Mouse (Mus musculus): ENCODE measurements around the gene Gm14137.

Gm14137 gene

DNA sequence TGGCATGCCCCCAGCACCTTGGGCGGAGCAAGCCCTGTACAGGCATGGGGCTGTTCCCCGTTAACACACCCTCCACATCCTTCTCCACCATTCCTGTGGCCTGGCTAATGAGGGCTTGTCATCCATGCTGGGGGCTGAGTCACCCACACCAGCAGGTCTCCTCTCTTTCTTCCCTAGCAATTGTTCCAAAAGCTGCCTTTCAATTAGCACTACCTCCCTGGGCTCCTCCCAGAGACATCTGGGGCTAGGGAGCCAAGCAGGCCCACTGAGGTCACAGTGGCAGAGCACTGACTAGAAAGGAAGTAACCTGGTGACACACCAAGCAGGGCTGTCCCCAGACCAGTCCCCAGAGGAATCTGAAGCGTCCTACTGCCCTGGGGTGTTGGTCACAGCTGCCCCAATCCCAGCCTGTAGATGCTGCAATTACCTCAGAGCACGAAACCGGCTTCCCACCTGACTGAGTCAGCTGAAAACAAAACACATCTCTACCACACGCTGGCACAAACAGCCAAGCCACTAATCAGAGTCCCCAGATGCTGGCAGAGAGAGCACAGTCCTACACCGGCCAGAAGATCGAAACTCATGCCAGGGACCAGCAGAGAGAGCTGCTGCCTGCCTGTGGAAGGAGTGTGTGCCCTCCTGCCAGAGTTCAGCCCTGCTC, at the start of gene Gm14137:
Gene Gm14137, plus strand, starts transcription at position 519 of the 661 bp plus-strand sequence.
- DNase-seq: no peak

DNA sequence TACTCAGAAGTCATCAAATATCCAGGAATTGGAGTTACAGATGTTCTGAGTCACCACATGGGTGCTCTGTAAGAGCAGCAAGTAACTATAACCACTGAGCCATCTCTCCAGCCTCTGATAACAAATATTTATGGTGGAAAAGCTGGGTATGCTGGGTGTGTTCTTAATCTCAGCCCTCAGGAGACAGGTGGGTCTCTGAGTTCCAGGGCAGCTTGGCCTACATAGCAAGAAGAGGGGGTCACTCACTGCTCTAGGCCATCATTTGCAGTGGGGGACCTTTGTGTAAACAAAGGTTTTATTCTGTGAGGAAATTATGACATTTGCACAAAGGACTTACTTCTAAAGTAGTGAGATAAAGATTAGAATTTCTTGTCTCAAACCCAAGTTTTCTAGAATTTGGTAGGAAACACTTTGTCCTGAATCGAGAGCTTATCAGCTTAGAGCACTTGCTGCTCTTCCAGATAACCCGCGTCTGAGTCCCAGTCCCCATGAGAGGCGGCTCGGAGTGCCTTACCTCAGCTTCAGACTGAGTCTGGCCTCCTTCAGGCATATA, 37.9 kb upstream of the Gm14137 start:
- no peak for DNase-seq

DNA sequence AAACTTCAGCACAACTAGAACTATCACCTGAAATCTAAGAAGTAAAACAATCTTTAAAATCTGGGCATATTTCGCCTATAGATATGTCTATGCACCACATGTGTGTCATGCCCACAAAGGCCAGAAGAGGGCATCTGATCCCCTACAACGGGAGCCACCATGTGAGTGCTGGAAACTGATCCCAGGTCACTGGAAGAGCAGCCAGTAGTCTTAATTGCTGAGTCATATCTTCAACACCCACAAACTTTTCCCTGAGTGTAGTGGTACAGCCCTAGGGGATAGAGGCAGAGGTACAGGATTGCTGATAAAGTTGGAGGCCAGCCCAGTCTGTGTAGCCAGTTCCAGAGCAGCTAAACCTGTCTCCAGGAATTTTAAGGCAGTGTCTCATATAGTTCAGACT, 29.1 kb upstream of the Gm14137 start:
- no peak for DNase-seq

DNA sequence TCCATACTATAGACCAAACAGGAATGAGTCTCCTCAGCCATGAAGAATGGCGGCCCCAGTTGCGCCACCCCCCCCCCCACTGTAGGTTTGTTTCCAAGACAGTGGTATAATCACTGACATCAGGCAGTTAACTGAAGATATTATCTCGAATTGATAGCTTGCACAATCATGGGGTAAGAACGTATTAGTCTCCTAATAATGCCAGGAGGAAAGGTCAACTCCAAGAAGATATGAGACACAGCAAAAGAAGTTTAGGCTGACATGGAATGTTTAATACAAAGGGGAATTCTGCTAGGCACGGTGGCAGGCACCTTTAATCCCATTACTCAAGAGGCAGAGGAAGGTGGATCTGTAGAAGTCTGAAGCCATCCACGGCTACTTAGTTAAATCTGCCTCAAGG, 27.9 kb upstream of the Gm14137 start:
- no peak for DNase-seq

DNA sequence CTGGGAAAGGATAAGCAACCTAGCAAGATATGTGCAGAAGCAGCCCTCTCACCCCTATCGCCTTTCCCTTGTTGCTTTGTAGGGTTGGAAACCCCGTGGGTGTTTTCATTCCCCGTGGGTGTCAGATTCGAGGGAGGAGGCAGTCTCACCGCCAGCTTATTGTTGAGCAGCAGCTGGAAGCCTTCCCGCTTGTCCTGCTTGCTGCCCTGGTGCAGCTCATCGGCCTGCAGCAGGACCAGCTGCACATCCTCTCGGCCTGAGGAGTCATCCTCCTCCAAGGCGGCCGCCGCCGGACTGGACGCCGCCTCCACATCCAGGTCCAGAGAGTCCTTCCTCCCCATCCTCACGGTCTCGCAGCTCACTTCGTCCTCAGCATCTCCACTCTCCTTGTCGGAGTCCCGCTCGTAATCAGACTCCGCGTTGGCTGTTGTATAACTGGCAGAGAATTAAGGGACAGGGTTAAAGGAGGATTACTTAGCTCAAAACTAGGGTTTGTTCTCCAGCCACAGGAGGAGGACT, 27.1 kb upstream of the Gm14137 start:
- DNase-seq: no peak

DNA sequence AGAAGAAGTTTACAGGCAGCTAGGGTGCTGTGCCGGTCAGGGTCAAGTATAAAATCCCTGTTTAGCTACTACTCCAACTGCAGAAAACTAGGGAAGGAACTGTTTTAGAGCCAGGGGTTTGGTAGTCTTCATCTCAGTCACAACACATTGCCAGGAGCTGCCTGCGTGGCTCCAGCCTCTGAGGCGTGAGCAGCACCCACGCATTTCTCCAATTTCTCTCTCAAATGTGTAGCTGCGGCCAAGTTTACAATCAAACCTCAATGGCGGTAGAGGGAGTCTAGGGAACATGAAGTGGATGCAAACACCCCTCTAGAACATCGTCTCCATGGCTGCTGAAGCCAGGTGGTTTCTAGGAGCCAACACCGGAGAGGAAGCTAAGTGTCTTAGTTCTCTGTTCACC, 26.5 kb upstream of the Gm14137 start:
- no peak for DNase-seq

DNA sequence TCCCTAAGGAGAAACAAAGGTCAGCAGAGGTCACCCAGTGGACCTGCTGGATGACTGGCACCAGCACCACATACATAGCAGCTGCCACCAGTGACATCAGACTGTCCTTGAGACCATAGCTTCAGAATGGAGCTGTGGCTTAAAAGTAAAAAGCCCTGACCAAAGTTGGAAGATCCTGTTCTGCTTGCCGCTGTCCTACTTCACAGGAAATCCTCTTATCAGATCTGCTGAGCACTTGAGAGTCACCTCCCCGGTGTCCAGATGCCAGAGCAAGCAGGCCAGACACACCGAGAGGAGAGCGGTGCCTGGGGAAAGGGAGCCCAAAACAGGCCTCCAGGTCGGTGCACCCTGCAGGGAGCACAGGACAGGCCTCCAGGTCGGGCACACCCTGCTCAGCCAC, 22.1 kb upstream of the Gm14137 start:
- DNase-seq: no peak

DNA sequence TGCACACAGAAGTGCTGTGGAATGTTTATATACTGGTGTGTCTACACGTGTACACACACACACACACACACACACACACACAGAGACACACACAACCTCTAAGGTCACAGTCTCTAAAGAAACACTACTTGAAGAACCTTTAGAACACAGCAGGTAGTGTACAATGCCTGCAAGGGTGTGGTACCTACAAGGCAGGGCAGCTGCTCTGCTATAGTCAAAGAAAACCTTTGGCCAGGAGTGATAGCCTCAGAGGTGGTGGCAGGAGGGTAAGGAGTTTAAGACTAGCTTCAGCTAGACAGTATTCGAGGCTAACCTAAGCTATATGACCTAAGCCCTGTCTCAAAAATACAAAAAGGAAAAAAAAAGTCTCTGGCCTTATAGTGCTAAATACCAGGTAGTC, 19.6 kb upstream of the Gm14137 start:
- no peak for DNase-seq

DNA sequence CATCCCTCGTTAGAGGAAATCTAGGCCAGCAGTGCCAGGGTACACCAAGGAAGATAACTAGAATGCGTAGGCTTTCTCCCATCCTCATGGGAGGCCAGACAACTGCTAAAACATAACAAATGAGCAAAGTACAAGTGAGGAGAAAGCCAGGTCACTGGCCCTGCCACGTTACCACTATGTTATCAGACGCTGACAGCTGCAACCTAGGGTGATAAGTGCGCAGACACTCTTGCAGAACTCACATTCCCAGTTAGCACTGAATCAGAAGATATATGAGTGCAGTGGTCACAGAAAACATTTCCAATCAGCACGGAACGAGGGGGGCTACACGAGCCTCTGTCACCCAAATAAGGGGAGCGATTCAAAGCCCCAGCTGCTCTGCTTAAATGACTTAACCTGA, 18.9 kb upstream of the Gm14137 start:
- no peak for DNase-seq

DNA sequence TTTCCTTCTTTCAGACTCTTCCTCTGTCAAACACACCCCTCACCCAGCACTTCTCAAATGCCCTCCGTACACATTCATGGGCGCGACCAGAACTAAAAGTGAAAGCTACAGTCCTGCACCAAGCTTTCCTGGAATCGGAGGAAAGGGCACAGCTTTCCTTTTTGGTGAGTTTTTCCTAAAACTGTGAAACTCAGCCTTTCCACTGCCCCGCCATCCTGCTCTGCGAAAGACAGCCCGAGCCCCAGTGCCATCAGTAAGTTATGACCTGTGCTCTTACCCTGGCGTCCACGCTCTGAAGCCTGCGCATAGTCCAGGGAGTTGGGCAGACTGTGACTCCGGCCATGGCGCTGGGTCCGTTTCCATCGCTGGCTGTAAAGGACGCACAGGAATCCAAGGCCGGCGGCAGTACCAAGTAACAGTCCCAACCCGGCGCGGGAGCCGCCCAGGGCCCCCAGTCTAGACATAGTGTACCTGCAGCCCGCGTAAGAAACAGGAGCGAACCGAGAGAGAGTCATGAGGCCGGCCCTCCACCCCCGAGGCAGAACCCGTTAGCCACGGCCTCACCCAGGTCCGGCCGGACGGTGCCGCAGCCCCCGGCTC, 18.1 kb upstream of the Gm14137 start:
- DNase-seq: no peak

DNA sequence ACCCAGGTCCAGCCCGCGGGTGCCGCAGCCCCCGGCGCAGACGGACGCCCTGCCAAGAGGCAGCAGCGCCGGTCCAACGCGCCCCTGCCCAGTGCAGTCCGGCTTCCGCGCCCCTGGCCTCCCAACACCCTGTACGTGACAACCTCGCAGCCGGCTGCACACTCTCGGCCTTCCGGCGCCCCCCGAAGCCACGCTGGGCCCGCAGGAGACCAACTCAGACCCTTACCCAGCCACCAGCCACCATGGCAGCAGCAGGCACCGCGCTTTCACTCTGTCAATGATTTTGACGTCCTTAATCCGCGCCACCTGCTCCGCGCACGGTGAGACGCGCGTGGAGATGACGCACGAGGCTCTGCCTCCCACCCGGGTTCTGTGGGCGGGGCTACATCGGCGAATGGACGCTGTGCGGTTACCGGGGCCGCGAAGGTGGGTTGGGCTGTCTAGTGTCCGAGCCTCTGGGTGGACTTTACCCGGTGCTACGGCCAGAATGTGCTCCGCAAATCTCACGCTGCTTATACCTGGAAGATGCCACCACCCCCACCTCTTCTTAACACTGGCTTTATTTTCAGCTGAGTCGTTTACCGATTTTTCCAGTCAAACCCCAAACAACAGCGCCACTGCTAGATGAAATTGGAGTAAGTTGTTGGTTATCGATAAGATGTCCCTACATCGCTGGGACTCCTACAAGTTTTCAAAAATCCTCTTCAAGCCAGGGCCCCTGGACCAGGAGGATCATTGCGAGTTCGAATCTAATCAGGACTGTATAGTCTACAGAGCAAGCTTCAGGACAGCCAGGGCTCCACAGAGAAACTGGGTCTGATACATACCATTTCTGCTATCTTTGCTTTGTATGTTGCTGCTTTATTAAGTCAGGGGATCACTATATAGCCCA, 17.4 kb upstream of the Gm14137 start, which contains the start of gene Rmdn3:
Gene Rmdn3, minus strand, starts transcription at position 354 of the 892 bp plus-strand sequence.
- DNase-seq: peak; percentile 94

DNA sequence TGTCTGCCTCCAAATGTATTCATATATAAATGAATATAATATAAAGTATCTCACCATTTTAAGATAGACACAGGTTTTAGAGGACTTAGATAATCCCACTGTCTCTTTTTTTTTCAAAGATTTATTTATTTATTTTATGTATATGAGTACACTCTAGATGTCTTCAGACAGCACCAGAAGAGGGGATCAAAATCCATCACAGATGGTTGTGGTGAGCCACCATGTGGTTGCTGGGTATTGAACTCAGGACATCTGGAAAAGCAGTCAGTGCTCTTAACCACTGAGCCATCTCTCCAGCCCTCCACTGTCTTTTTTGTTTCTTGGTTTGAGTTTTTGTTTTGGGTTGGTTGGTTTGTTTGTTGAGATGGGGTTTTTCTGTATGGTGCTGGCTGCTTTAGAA, 16.5 kb upstream of the Gm14137 start:
- no peak for DNase-seq

DNA sequence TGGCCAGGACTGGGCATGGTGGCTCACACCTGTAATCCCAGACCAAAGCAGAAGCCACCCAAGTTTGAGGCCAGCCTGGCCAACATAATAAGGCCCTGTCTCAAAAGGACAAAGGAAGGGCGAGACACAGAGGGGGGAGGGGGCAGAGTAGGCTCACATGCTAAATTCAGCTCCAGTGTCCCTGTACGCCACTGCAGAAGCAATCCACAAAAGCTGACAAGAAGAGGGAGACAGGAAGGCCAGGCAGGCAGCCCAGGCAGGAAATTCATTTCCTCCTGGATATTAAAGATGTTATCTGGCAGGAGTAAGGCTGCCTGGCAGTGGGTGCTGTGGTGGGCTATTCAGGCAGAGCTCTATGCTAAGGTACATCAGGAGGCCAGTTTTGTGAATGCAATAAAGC, 13.1 kb upstream of the Gm14137 start:
- peak; percentile 61 for DNase-seq

DNA sequence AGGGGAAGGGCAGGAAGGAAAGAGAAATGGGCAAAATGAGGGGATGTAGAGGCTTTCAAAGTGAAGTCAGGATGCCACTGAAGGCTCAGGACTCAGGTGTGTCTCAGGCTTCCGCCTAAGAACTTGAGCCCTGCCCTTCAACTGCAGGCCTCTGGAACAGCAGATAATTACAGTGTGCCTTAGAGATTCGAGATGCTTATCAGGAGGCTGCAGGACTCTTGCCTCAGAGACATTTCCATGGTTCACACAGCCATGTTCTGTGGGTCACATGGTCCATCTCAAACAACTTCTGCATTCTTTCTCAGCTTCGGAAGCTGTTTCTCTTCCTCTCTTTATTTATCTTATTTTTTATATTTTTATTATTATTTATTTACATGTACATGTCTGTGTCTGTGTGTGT, 11.2 kb upstream of the Gm14137 start:
- DNase-seq: no peak

DNA sequence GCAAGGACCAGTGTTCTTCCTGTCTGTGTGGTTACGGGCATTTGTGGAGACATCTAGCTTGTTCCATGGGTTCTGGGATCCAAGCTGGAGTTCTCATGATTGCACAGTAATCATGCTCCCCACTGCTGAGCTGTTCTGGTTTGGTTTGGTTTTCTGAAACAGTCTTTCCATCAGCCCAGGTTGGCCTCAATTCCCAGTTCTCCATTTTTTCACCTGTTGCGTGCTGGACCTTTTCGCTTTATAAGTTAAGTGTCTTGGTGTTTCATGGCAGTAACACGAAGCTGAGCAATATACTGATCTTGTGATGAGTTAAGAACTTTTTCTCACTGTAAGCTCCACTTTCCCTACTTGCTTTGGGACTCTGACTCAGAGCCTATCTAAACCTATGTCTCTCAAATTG, 10.3 kb upstream of the Gm14137 start:
- no peak for DNase-seq

DNA sequence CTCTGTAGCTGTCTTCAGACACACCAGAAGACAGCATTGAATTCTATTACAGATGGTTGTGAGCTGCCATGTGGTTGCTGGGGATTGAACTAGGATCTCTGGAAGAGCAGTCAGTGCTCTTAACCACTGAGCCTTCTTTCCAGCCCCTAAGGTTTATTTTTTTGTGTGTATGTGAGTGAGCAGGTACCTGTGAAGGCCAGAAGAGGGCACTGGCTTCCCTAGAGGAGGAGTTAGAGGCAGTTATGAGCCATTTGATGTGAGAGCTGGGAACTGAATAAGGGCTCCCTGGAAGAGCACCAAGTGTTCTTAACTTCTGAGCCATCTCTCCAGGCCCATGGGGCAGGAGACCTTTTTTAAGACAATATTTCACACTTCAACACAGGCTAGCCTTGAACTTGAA, 8.9 kb upstream of the Gm14137 start:
- DNase-seq: no peak

DNA sequence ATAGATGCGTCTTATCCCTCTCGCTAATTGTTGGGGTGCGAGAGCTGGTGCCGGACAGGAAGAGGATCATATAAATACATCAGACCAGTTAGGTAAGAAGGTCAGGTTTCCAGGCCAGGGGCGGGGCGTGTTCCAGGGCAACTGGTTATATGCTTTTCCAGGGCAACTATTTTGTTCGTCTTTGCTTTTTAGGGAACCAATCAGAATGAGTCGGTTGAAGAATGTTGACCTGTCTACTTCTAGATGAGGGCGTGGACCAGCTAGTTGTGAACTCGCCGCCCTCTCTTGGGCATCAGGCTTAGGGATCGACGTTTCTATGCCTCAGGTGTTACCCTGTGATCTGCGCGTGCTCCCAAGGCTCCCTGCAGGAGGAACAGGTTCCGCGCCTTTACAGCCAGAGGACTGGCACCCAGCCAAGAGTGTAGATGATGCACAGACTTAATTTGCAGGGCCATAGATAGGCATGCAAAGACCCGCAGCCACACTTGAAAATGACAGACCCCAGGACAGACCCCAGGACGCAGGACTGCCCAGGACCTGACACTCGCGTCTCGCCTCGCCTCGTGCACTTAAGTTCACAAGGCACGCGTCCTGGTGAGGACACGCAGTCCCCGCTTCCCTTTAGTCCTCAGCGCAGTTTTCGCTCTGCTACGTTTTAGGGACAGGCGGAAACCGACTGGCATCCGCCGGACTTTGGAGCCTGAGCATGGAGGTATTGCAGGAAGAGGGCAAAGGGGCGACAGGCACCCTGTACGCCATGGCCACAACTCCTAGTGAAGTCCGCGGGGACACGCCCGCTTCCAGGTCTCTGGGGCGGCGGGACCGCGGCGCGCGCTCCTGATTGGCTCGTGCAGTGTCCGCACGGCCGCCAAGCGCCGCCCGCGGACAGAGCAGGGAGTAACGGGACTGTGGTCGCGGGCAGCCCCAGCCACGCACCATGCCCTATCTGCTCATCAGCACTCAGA, 7.1 kb upstream of the Gm14137 start, which contains the start of gene Gchfr:
Gene Gchfr, plus strand, starts transcription at position 873 of the 965 bp plus-strand sequence.
- DNase-seq: peak; percentile 86

DNA sequence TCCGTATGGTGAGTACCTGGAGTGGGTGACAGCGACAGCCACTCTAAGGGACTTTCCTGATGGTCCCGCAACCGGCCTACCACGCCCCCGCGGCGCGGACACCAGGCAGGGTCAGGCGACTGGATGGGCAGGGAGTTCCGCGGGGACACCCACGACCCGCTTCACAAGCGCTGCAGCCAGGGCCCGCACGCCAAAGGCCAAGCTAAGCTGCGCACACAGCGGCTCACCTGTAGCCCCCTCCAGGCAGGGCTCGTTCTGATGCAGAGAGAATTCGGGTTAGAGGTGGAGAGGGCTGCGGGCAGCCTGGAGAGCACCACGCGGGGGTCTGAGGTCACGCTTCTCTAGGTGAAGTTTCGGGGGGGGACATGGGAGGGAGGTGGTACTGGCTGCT, 6.4 kb upstream of the Gm14137 start:
- no peak for DNase-seq

DNA sequence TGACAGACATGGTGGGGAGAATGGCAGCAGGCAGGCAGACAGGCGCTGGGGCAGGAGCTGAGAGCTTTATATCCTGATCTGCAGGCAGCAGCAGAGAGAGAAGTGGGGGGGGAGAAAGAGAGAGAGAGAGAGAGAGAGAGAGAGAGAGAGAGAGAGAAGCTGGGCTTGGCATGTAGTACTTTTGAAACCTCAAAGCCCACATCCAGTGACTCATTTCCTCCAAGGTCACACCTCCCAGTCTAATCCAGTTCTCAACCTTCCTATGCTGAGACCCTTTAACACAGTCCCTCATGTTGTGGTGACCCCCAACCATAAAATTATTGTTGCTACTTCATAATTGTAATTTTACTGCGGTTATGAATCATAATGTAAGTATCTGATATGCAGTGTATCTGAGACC, 4.0 kb upstream of the Gm14137 start:
- no peak for DNase-seq

DNA sequence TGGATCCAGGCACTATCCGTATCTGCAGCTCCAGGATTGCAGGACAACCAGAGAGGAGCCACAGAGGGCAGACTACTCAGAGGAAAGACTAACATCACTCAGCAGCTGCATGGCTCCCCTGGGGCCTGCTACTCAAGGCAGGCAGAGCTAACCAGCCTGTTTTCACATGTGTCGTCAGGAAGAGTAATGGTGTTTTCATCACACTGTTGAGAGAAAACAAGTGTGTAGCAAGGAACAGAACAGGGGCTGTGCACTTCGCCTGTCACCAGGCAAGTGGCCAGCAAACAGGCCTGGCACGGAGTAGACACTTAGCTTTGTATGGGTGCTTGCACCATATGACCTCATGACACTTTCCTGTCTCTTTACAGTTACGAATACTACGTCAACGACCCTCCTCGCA, 2.7 kb upstream of the Gm14137 start:
- DNase-seq: no peak

DNA sequence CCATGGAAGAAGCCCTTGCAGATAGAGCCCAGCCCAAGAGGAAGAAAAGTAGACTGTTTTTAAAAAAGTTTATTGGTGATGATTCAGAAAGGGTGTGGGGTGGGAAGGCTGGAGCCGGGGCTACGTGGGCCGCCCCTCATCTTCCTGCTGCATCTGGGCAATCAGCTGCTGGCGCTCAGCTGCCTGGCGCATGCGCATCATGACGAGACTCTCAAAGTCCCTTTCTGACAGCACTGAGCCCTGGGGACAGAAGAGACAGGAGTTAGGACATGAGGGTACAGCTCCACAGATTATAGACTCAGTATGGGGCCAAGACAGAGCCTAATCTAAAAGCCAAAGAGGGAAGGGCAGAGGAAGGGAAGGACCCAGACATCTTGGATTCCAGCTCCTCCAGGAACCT, 1.9 kb upstream of the Gm14137 start:
- no peak for DNase-seq

All from kidney, adult 11 months (tissue).